Comparison of ENCODE assay signal across 8 mouse cellular contexts in genomic region chr5:123381968-123382367, GRCm38 (mm10). TPM values are rescaled to one million over a fixed set of nuclear protein-coding genes. Genes with fewer than 3 reads are reported as not detected.
DNase-seq lines count a peak whose midpoint lies in the region; ATAC-seq lines count a peak whose summit lies in the region.

No protein-coding gene starts in this region.

- no peak overlapping the region for H3K4me3 ChIP-seq in lung, embryonic 16.5 days (ENCODE audit: low read length)
- H3K4me3 ChIP-seq in hindbrain, embryonic 11.5 days (ENCODE audit: low read depth, low read length) = no peak overlapping the region

- DNase-seq in embryo, embryonic 10 days (ENCODE audit: low spot score) = peak; percentile 60
- DNase-seq in embryo, embryonic 10.5 days (ENCODE audit: low spot score) = no peak
- DNase-seq in R1 (ENCODE audit: low read depth, low spot score) = peak; percentile 53
- peak; percentile 41 for DNase-seq in heart, postnatal 4 days
- DNase-seq in retina, postnatal 1 day = no peak
- DNase-seq in hindbrain, embryonic 11.5 days (ENCODE audit: low spot score) = no peak

- no peaks in the 10 kb centered on the region for H3K27me3 ChIP-seq in lung, embryonic 16.5 days (ENCODE audit: control insufficient read depth, insufficient read depth, low read depth, low read length)
- H3K27me3 ChIP-seq in hindbrain, embryonic 11.5 days (ENCODE audit: control insufficient read depth, insufficient read depth, low read length) = no peaks in the 10 kb centered on the region

- H3K9me3 ChIP-seq in lung, embryonic 16.5 days (ENCODE audit: control insufficient read depth, low read length) = no peaks in the 10 kb centered on the region; the same call in 1 of the 2 replicates
- H3K9me3 ChIP-seq in hindbrain, embryonic 11.5 days (ENCODE audit: control insufficient read depth, low read length) = no peaks in the 10 kb centered on the region

- WGBS in lung, embryonic 16.5 days = 12% methylated on average over 20 of the region's 20 CpGs
- WGBS in hindbrain, embryonic 11.5 days = 27% methylated on average over 20 of the region's 20 CpGs

- 0 out of 2 replicates have a peak, but pooled peaks have one; percentile 19 for ATAC-seq in lung, embryonic 16.5 days (ENCODE audit: low read depth)
- no peak for ATAC-seq in hindbrain, embryonic 11.5 days (ENCODE audit: low FRiP score)
- ATAC-seq in frontal cortex, adult (ENCODE audit: low TSS enrichment) = no peak

- H3K4me1 ChIP-seq in lung, embryonic 16.5 days (replicated peaks; ENCODE audit: control insufficient read depth, insufficient read depth, low read length) = peaks cover 7% of the 10 kb centered on the region; the same call in 1 of the 2 replicates
- no peaks in the 10 kb centered on the region for H3K4me1 ChIP-seq in hindbrain, embryonic 11.5 days (replicated peaks; ENCODE audit: control insufficient read depth, insufficient read depth, low read length)

- H3K36me3 ChIP-seq in lung, embryonic 16.5 days (ENCODE audit: control insufficient read depth, insufficient read depth, low read length) = no peaks in the 10 kb centered on the region
- H3K36me3 ChIP-seq in hindbrain, embryonic 11.5 days (ENCODE audit: control insufficient read depth, insufficient read depth, low read length) = no peaks in the 10 kb centered on the region

- H3K4me2 ChIP-seq in lung, embryonic 16.5 days (ENCODE audit: low read depth, low read length) = peak overlapping the region; percentile 1; the same call in 1 of the 2 replicates
- H3K4me2 ChIP-seq in hindbrain, embryonic 11.5 days (replicated peaks; ENCODE audit: low read depth, low read length) = no peak overlapping the region

- no peak overlapping the region for H3K9ac ChIP-seq in lung, embryonic 16.5 days (ENCODE audit: low read length)
- no peak overlapping the region for H3K9ac ChIP-seq in hindbrain, embryonic 11.5 days (ENCODE audit: low read depth, low read length)

- H3K27ac ChIP-seq in lung, embryonic 16.5 days (ENCODE audit: low read length) = no peak overlapping the region
- H3K27ac ChIP-seq in hindbrain, embryonic 11.5 days (ENCODE audit: low read depth, low read length) = no peak overlapping the region

RNA-seq across cellular contexts. Expression of gene Mlxip, which starts 12.6 kb away (rescaled TPM):
- 10 to 100 TPM; 19.2 to 21.0 TPM for total RNA-seq in heart, postnatal 4 days (2021)
- polyA plus RNA-seq in lung, embryonic 16.5 days (2015; fragmentation: Nextera tagmentation; extraction: Ambion mirVana) = 15.0 and 17.8 TPM in 2 replicates
- 16.8 and 18.2 TPM in 2 replicates for polyA plus RNA-seq in hindbrain, embryonic 11.5 days (2014; fragmentation: Nextera tagmentation; extraction: Ambion mirVana)

RNA-seq across cellular contexts. Expression of gene Bcl7a, which starts 38.3 kb away (rescaled TPM):
- total RNA-seq in heart, postnatal 4 days (2021) = 10 to 100 TPM; 14.1 to 14.8 TPM
- polyA plus RNA-seq in lung, embryonic 16.5 days (2015; fragmentation: Nextera tagmentation; extraction: Ambion mirVana) = 21.8 and 23.9 TPM in 2 replicates
- 56.8 and 63.7 TPM in 2 replicates for polyA plus RNA-seq in hindbrain, embryonic 11.5 days (2014; fragmentation: Nextera tagmentation; extraction: Ambion mirVana)

Comparison
In these comparisons a context has a peak if more than half of its experiments do, and no peak if none do; other contexts are left out.
1. DNase-seq: peak in embryo, embryonic 10 days (single experiment), R1 (single experiment) and heart, postnatal 4 days (single experiment); none in embryo, embryonic 10.5 days (single experiment), retina, postnatal 1 day (single experiment) and hindbrain, embryonic 11.5 days (single experiment).